Mouse (Mus musculus) heart, postnatal 4 days (tissue): ENCODE results near the gene Trappc5. TPM values are rescaled to one million over a fixed set of nuclear protein-coding genes. Genes with fewer than 3 reads are reported as not detected.

ENCODE experiments used
- DNase-seq: peaks from one replicate; pipeline ENCODE4 v3.0.0; 2021
- total RNA-seq, 2 experiments: library from RNA; stranded (reverse); gene quantifications; 2 replicates each; pipeline ENCODE4 v1.2.3; 2021

The Trappc5 gene
- total RNA-seq, 2 experiments from 2014 or later: 16.8 to 19.8 TPM

GRCm38 (mm10) chr8:3678831-3679230, 2.7 kb downstream of the Trappc5 start:
- DNase-seq: no peak

- no peak for DNase-seq
These were observed 3.1 kb downstream of the Trappc5 start for GRCm38 (mm10) chr8:3679236-3679635.

- no peak for DNase-seq
These were observed 3.6 kb downstream of the Trappc5 start for GRCm38 (mm10) chr8:3679656-3680055.

- DNase-seq: no peak
These were observed 6.3 kb downstream of the Trappc5 start for GRCm38 (mm10) chr8:3682435-3682834.

GRCm38 (mm10) chr8:3683408-3684176, 7.5 kb downstream of the Trappc5 start:
- peak; percentile 15 for DNase-seq

- DNase-seq: no peak
These were observed 8.4 kb downstream of the Trappc5 start for GRCm38 (mm10) chr8:3684530-3684929.

- DNase-seq: no peak
These were observed 9.3 kb downstream of the Trappc5 start for GRCm38 (mm10) chr8:3685422-3685821.

GRCm38 (mm10) chr8:3687537-3687936, 11.4 kb downstream of the Trappc5 start:
- no peak for DNase-seq

GRCm38 (mm10) chr8:3690774-3691173, 14.7 kb downstream of the Trappc5 start:
- DNase-seq: no peak

- DNase-seq: no peak
These were observed 18.0 kb downstream of the Trappc5 start, which contains the start of gene Fcer2a for GRCm38 (mm10) chr8:3694121-3694520. Gene Fcer2a (minus strand): TSS chr8:3694175.

GRCm38 (mm10) chr8:3701491-3701890, 25.4 kb downstream of the Trappc5 start:
- DNase-seq: no peak

- no peak for DNase-seq
These were observed 29.6 kb downstream of the Trappc5 start for GRCm38 (mm10) chr8:3705711-3706110.

- no peak for DNase-seq
These were observed 31.5 kb downstream of the Trappc5 start for GRCm38 (mm10) chr8:3707611-3708010.

- DNase-seq: no peak
These were observed 34.2 kb downstream of the Trappc5 start for GRCm38 (mm10) chr8:3710312-3710711.

GRCm38 (mm10) chr8:3711646-3712045, 35.5 kb downstream of the Trappc5 start:
- DNase-seq: no peak

- DNase-seq: no peak
These were observed 41.3 kb downstream of the Trappc5 start for GRCm38 (mm10) chr8:3717321-3717954.

- peak; percentile 76 for DNase-seq
These were observed 42.5 kb downstream of the Trappc5 start for GRCm38 (mm10) chr8:3718559-3718958.

- no peak for DNase-seq
These were observed 44.5 kb downstream of the Trappc5 start, which contains the start of gene Clec4g for GRCm38 (mm10) chr8:3720551-3720950. Gene Clec4g (minus strand): TSS chr8:3720651.

- DNase-seq: no peak
These were observed 44.9 kb downstream of the Trappc5 start for GRCm38 (mm10) chr8:3721041-3721440.
